Mouse (Mus musculus) heart, adult 11 months (tissue): Measurements from ENCODE around the gene Dhh.
A peak's percentile ranks its signal among the peaks of the same experiment; 100 is the strongest.

Experiments used
- DNase-seq: peaks from one replicate; pipeline ENCODE4 v3.0.0; 2022

Dhh gene

DNA sequence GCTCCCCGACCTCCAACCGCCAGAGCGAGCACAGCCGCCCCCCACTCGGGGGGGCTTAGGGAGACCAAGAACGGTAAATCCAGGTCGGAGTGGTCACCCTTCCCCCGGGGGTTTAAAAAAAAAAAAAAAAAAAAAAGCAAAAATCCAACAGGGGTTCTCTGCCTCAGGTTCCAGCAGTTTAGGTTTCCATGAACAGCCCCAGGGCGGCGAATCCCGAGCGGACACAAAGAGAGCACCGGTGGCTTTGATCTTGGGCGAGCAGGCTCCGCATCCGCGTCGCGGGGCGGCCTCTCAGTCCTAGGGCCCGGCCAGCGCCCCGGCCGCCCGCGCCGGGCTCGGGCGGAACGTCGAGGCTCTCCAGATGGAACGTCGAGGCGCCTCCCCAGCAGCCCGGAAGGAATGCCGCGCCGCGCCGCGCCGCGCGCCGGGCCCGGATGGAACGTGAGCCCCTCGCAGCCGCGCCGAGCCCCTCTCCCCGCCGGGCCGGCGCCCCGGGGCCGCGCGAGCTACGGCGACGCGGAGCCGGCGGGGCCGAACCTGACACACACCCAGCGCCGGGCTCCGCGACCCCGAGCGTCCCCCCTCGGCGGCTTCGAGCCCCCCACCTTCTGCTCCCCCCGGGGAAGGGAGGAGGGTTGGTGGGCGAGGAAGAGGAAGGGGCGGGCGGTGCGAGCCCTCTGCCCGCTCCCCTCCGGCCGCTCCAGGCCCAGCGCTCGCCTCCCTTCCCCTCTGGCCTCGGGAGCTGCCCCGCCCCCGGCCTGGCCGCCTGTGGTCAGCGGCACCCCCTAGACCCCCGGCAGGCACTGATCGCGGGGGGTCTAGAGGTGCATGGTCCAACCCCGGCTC lies 27.0 kb downstream of the Dhh start, which contains the start of gene Kmt2d:
Kmt2d (minus strand) TSS at position 135 of the 846 bp plus-strand sequence.
- DNase-seq: peak; percentile 95

- peak; percentile 95 for DNase-seq
These were observed 27.9 kb downstream of the Dhh start for GRCm38 (mm10) chr15:98870179-98871069.

DNA sequence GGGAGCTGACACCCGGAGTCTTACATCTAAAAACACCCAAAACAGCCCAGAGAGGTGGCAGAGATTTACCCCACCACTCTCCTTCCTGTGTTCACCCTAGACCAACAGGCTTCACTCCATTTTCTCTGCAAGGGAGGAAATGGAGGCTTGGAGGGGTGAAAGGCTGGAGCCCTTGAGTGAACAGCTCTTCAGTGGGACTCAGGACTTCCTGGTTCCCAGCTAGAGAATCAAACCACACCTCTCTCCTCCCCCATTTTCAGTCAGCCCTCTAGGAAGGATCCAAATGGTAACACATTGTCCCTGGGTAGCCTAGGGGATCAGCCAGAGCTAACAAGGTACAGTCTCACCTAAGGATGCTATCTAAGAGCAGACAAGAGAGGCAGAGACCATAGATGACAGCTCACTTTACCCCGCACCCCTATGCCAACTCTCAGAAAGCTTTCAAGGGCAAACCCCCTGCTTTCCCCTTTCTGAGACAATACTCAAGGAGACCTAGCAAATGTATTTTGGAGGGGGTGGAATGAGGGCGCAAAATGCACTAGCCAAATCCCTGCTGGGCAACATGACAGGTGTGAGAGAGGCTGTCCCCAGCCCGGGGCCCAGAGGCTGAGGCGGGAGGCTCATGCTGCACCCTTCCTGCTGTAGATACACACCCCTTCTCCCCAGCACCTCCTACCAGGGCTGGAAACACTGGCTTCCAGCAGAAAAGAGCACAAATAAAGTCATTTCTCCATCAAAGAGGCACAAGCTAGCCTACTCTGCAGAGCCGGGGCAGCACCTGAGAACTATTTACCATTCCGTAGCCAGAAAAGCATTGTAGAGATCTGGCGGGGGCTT lies 28.8 kb downstream of the Dhh start:
- DNase-seq: peak; percentile 93

DNA sequence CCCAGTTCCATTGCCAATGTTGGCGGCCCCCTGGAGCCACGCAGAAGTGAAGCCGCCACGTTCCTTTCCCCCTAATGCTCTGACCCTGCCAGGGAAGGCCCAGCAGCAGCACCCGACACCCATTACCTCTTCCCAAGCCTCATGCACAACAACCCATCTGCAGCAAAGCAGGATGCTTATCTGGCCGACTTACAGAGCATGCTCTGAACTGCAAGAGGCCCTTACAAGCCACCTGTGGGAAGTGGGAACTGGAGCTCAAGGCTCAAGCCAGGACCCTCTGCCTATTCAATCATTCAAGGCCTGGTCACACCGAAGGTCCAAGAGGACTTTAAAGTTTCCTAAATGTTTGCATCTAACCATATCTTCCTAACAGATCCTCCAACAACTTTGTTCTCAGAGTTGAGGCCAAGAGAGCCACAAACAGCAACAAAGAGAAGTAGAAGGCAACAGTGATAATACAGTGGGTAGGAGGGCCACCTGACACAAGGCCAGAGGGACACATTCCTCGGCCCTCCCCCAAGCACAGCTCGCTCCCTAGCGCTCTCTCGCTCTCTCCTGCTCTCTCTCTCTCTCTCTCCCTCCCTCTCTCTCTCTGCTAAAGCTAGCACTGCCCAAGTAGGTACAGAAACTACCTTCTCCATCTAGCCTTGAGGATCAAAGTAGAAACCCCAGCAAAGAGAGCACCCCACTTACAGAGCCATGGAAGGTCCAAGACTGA lies 29.8 kb downstream of the Dhh start:
- DNase-seq: peak; percentile 91

DNA sequence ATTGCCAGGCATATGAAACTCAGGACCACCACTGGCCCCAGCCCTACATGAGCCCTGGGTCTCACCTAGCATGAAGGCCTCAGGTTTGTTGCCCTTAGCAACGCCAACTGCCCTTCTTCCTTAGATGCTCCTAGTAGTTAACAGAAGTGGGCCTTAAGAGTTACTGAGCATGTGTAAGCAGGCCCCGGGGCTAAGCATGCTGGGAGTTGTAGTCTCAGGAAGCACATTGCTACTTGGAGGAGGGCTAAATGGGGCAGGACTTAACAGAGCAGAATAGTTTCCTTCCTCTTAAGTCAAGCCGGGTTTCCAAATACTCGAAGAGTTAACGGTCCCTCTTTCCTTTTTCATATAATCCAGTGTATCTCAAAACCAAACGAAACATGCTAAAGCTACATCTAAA lies 31.0 kb downstream of the Dhh start:
- peak; percentile 98 for DNase-seq

GRCm38 (mm10) chr15:98866501-98866900 lies 31.8 kb downstream of the Dhh start:
- peak; percentile 93 for DNase-seq

- DNase-seq: peak; percentile 92
These were observed 32.6 kb downstream of the Dhh start for GRCm38 (mm10) chr15:98865771-98866170.

DNA sequence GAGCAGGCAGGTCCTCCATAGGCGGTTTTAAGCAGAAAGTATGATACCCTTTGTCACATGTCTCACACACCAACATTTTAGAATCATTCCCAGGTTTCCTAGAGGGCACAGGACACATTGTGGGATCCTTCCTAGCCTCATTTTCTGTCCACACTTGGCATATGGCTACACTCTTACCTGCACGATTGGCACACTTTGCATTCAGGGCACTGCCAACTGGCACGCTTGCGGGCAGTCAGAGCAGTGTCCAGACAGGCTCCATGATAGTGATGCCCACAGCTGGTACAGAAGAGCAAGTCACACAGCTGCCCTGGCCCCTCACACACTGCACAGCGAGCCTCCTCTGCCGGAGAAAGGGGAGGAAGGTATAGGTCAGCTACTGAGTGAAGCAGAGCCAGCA lies 33.4 kb downstream of the Dhh start:
- DNase-seq: peak; percentile 89

GRCm38 (mm10) chr15:98863451-98863958 lies 34.8 kb downstream of the Dhh start:
- DNase-seq: peak; percentile 91

DNA sequence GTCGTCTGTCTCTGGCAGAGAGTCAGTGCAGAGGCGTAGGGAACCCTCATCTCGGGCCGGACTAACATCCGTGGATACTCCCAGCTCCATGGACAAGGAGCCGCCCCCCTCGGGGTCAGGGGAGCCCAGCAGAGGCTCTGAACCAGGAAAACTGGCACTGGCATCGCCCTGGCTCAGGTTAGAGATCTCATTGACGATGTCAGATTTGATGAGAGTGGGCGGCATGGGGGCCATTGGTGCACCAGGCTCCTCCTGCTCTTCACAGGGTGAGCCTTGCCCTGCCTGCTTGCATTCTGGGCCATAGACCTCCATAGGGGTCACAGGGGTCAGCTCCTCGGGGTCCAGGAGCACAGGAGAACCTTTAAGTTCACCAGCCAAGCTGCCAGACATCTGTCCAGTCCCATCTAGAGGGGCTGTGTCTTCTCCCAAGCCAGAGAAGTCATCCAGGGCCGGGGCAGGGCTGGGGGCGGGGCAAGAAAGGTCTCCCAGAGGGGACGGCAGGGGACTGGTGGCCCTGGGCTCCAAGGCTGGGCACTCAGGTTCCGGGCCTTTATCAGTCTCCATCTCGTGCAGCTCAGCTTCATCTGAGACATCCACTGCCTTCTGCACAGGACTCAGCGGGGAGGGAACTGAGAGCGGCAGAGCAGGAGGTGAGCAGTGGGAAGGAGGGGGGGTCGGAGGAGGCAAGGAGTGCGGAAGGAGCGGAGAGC lies 36.5 kb downstream of the Dhh start:
- peak; percentile 90 for DNase-seq

DNA sequence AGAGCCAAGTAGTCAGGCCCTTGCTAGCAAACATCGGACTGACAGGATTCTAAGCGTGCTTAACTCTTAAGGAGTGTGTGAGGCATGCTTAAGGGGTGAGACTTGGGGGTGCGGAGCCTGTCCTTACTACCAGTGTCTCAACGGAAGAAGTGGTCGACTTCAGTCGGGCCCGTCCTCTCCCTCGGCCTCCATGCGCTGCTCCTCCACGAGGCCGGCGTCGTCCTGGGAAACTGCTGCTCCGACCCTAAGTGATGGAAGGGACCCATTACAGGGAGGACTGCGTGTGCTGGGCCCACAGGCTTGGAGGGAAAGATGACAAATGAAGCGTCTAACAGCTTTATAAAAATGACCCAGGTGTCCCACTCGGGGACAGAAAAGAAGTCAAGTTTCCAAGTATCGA lies 37.4 kb downstream of the Dhh start:
- no peak for DNase-seq

DNA sequence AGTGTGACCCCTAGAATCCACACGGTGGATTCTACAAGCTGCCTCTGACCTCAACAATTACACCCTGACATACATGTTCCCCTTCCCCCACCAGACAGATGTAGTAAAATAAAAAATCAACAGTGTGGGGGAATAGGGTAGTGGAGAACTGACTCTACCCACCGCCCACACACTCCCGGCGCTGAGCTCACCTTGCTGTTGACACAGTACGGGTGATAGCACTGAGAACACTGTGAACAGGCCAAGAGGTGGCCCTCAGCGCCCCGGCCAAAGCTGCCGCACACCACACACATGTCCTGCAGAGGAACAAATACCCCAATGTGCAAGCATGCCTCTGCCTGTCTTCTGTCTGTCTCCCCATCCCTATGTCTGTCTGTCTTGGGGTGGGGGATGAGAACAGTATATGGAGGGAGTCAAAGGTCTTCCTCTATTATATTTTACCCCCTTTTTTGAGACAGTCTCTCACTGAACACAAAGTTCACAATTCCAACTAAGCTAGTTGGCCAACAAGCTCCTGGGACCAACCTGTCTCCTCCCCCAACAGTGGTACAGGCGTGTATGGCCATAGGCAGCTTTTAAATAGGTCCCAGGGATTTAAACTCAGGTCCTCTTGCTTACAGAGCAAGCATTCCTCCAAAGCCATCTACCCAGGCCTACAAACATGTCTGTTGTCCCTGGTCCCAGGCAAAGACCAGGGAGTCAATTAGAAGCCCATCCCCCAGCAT lies 38.9 kb downstream of the Dhh start:
- peak; percentile 89 for DNase-seq

- peak; percentile 90 for DNase-seq
These were observed 44.1 kb downstream of the Dhh start for GRCm38 (mm10) chr15:98854214-98854613.

DNA sequence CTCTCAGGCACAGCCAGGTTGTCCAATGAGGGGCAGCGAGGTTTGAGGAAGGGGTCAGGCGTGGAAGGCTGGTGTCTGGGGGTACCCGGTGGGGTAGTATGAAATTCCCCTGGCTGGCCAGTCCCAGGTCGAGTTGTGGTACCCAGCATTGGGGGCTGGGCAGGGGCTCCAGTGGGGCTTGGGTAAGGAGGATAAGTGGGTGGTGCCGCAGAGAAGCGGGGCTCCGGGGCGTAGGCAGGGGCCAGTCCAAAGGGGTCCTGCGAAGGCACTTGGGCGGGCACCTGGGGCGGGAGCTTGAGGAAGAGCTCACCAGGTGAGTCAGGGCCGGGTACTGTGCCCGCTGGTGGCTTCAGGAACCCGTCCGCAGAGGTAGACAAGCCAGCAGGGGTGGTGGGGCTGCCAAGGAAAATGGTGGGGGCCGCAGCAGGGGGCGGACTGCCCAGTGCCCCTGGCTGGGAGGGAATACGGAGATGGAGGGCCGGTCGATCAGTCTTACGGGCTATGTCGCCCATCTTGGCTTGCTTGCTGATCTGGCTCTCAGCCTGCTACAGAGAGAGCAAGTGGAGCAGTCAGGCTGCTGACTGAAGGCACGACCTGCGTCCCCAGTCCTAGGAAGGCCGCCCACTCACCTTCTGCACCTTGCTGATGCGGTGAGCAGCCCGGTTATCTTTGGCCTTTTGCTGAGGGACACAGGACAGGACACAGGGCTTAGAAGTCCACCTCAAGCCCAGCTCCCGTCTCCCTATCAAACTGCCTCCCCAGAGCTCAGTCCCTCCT lies 45.0 kb downstream of the Dhh start:
- peak; percentile 94 for DNase-seq

DNA sequence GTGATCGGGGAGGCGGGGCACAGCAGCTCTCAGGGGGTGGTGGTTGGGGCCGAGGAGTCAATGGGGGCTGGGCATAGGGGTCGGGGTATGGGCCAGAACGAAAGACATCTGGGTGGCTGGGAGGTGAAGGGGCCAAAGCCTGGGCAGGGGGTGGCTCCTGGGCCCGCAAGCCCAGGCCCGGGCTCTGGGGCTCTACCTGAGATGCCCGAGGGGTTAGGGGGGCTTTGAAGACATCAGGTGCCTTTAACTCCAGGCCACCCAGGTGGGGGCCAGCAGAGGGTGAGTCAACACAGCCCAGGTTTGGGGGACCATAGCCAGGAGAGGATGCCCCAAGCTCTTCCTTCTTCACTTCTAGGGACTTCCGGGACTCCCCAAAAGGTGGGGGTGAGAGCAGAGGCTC lies 45.6 kb downstream of the Dhh start:
- DNase-seq: peak; percentile 88

DNA sequence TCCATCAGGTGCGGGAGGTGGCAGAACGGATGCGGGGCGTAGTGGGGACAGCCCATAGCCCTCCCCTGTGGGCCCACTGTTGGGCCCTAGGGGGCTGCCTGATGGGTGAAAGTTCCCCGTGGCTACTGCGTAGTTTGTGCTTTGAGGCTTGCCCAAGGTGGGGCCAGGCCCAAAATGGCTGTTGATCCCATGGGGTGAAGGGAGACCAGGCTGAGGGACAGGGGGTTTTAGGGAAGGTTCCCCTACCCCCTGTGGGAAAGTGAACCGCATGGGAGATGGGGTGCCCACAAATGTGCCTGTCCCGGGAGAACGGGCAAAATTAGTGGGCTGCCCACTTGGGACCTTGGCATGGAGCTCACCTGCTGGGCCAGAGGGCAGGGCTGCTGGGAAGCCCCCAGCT lies 46.3 kb downstream of the Dhh start:
- DNase-seq: peak; percentile 93

DNA sequence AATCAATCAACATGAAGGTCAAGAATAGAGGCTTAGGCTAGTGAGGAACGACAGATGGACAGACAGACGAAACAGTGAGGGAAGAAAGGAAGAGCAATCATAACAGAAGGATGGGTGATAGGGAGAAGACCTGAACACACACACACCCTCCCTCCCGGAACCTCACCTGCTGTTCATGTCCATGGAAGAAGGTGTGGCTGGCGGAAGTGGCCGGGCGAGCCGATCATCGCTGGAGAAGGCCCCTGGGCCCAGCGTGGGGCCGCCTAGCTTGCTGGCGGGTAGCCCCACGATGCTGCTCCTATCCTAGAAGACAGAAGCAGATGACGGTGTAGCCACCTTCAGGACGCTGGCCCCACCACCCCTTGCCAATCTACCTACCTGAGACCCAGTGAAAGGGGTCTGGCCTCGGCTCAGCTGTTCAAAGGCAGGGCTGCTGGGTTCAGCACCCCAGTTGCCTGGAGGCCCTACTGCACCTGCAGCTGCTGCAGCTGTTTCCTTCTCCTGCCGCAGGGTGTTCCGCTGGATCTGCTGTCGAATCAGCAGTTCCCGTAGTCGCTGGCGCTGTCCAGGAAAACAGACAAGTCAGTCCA lies 47.0 kb downstream of the Dhh start:
- peak; percentile 91 for DNase-seq

DNA sequence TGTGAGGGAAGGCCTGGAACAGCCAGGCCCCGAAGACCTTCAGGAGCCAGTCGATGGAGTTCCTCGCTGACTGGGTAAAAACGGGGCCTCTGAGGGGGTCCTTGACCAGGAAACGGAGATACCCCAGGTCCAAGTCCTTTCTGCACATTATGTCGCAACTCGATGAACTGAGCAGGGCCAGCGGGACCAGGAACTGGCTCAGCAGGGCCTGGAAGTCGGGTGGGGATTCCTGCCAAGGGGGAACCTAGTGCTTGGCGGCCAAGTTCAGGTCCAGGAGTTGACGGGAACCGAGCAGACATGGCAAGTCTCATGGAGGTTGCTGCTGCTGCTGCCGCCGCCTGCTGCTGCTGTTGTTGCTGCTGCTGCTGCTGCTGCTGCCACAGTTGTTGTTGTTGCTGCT lies 47.7 kb downstream of the Dhh start:
- DNase-seq: peak; percentile 96

- DNase-seq: peak; percentile 91
These were observed 48.3 kb downstream of the Dhh start for GRCm38 (mm10) chr15:98849956-98850600.
